Mouse (Mus musculus): ENCODE results near the gene Tax1bp1. TPM values are rescaled to one million over a fixed set of nuclear protein-coding genes. Genes with fewer than 3 reads are reported as not detected.

Gene Tax1bp1
- total and polyA plus RNA-seq, 2 experiments from 2014 or later, result 60.5 to 183 TPM

DNA sequence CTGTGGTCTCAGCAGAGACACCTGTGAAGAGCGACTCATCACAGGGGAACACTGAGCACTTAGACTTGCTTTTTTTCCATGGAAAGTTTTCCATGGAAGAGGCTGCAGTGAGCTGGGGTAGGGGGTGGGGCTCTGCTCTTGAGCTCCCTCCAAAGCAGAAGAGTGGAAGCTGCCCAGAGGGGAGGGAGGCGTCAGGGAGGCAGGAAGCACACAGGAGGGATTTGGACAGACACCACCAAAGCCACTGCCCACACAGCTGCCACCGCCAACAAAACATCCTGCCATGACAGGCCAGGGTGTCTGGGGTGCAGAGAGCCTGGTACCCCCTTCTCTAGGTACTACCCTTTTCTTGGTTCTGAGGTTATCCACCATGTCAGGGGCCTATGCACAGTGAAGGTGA is 61.8 kb downstream of the Tax1bp1 start:
- H3K9ac ChIP-seq (replicated peaks; ENCODE audit: low read length), result no peak overlapping the region
- no peak overlapping the region for H3K27ac ChIP-seq
- H3K4me1 ChIP-seq (ENCODE audit: insufficient read depth, low read length), result no peaks in the 10 kb centered on the region
- WGBS, result 81% methylated on average over 3 of the region's 3 CpGs
- no peak for DNase-seq (ENCODE audit: low spot score)
- no peaks in the 10 kb centered on the region for H3K27me3 ChIP-seq (ENCODE audit: insufficient read depth, low read length)
- H3K4me3 ChIP-seq (ENCODE audit: low read length), result no peak overlapping the region
- H3K36me3 ChIP-seq (ENCODE audit: insufficient read depth, low read length), result peaks cover 5% of the 10 kb centered on the region
- no peak for TF ChIP-seq CTCF (IDR thresholded peaks at IDR 0.05; ENCODE audit: low read depth)
- ATAC-seq, result no peak
- H3K4me2 ChIP-seq (ENCODE audit: low read depth, low read length), result no peak overlapping the region
- H3K9me3 ChIP-seq (ENCODE audit: low read length), result no peaks in the 10 kb centered on the region

DNA sequence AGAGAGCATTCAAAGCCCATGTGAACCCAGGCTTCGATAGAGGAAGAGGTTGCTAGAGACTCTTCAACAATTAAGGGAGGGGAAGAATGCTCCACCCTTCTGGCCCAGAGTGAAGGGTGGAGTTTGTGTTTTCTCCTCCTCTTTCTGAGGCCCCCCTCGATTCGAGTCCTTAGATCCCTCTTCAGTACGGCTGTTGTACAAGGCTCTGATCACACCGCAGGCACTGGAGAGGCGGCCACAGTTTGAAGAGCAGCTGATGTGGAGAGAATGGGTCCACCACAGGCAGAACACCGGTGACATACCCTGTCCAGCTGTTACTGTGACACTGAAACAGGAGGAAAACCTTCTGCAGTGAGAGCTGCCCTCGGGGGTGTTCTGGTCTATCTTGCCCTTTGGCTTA is 62.4 kb downstream of the Tax1bp1 start:
- Histone ChIP-seq H3K36me3 (ENCODE audit: insufficient read depth, low read length) (no peaks in the 10 kb centered on the region; the same call in 1 of the 2 replicates), H3K27me3 (ENCODE audit: insufficient read depth, low read length) (no peaks in the 10 kb centered on the region), H3K9ac (replicated peaks; ENCODE audit: low read length) (no peak overlapping the region), H3K4me1 (ENCODE audit: insufficient read depth, low read length) (no peaks in the 10 kb centered on the region), H3K4me3 (ENCODE audit: low read length) (no peak overlapping the region), H3K27ac (no peak overlapping the region), H3K9me3 (ENCODE audit: low read length) (no peaks in the 10 kb centered on the region), H3K4me2 (ENCODE audit: low read depth, low read length) (no peak overlapping the region)
- TF ChIP-seq CTCF (IDR thresholded peaks at IDR 0.05; ENCODE audit: low read depth), result no peak
- DNase-seq (ENCODE audit: low spot score) (no peak), ATAC-seq (no peak)
- WGBS, result 85% methylated on average over 8 of the region's 8 CpGs

DNA sequence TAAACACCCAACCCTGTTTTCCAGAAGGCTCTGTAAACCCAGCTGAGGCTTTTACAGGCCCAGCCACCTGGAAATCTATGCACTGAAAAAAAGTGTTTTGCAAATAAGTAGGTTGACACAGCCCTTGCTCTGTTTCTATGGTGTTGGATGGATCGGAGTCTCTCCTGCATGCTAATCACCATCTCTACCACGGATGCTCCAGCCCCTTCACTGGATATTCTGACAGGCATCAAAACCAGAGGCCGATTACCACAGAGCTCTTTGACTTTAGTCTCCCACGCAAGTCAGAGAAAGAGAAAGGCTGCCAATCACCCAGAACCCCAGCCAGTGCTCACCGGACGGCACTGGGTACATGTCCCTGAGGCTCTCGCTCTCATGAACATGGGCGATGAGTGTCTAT is 63.5 kb downstream of the Tax1bp1 start:
- TF ChIP-seq CTCF (IDR thresholded peaks at IDR 0.05; ENCODE audit: low read depth), result no peak
- H3K4me1 ChIP-seq (ENCODE audit: insufficient read depth, low read length), result no peaks in the 10 kb centered on the region
- H3K9me3 ChIP-seq (ENCODE audit: low read length), result no peaks in the 10 kb centered on the region
- H3K9ac ChIP-seq (replicated peaks; ENCODE audit: low read length), result no peak overlapping the region
- 58% methylated on average over 8 of the region's 8 CpGs for WGBS
- no peaks in the 10 kb centered on the region for H3K27me3 ChIP-seq (ENCODE audit: insufficient read depth, low read length)
- DNase-seq (ENCODE audit: low spot score), result no peak
- no peaks in the 10 kb centered on the region; the same call in 1 of the 2 replicates for H3K36me3 ChIP-seq (ENCODE audit: insufficient read depth, low read length)
- peak; percentile 19; the same call in 1 of the 2 replicates for ATAC-seq
- no peak overlapping the region for H3K4me3 ChIP-seq (ENCODE audit: low read length)
- no peak overlapping the region for H3K27ac ChIP-seq
- no peak overlapping the region for H3K4me2 ChIP-seq (ENCODE audit: low read depth, low read length)

DNA sequence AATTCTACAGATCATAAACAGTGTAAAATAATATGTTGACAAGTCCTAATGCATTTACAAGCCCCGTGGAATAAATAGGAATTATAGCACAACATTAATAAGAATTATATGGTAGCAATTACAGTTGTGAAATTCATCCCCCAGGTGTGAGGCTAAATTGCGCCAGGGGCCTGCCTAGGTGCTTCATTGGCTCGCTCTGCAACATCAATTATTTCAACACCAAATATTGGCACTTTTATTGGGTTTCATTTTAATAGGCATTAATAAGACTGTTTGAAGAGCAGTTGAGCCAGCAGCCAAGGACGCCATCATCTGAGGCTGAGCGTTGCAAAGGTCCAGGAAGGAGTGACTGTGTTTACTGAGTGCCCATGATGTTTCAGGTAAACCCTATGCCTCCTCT is 65.0 kb downstream of the Tax1bp1 start:
- Histone ChIP-seq H3K9me3 (ENCODE audit: low read length) (no peaks in the 10 kb centered on the region), H3K9ac (replicated peaks; ENCODE audit: low read length) (no peak overlapping the region), H3K4me1 (ENCODE audit: insufficient read depth, low read length) (no peaks in the 10 kb centered on the region), H3K4me3 (ENCODE audit: low read length) (no peak overlapping the region), H3K4me2 (ENCODE audit: low read depth, low read length) (no peak overlapping the region), H3K27ac (no peak overlapping the region), H3K27me3 (ENCODE audit: insufficient read depth, low read length) (no peaks in the 10 kb centered on the region), H3K36me3 (ENCODE audit: insufficient read depth, low read length) (no peaks in the 10 kb centered on the region; the same call in 1 of the 2 replicates)
- TF ChIP-seq CTCF (IDR thresholded peaks at IDR 0.05; ENCODE audit: low read depth), result no peak
- no peak for DNase-seq (ENCODE audit: low spot score)
- 92% methylated on average over 5 of the region's 5 CpGs for WGBS
- ATAC-seq, result no peak

DNA sequence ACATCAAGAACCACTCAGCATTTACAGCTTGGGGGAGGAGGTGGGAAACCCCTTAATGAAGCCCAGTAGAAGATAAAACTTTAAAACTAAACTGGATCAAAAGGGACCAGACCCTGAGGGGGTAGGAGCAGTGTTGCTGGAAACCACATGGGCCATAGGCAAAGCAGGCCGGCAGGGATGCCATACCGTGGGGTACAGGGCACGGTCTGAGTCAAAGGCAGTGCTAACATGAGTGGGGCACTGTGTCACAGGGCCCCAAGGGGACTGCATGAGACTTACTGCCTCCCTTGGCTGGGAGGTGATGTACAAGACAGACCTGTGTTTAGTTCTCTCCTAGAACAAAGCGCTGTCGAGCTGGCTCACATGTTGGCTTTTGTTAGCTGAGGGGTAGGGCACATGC is 66.0 kb downstream of the Tax1bp1 start:
- no peak overlapping the region for H3K4me2 ChIP-seq (ENCODE audit: low read depth, low read length)
- H3K4me1 ChIP-seq (ENCODE audit: insufficient read depth, low read length), result no peaks in the 10 kb centered on the region
- no peaks in the 10 kb centered on the region for H3K9me3 ChIP-seq (ENCODE audit: low read length)
- WGBS, result 83% methylated on average over 5 of the region's 5 CpGs
- DNase-seq (ENCODE audit: low spot score), result no peak
- no peak overlapping the region for H3K9ac ChIP-seq (replicated peaks; ENCODE audit: low read length)
- no peak for ATAC-seq
- no peaks in the 10 kb centered on the region; the same call in 1 of the 2 replicates for H3K36me3 ChIP-seq (ENCODE audit: insufficient read depth, low read length)
- H3K27ac ChIP-seq, result no peak overlapping the region
- TF ChIP-seq CTCF (IDR thresholded peaks at IDR 0.05; ENCODE audit: low read depth), result no peak
- no peaks in the 10 kb centered on the region for H3K27me3 ChIP-seq (ENCODE audit: insufficient read depth, low read length)
- no peak overlapping the region for H3K4me3 ChIP-seq (ENCODE audit: low read length)

DNA sequence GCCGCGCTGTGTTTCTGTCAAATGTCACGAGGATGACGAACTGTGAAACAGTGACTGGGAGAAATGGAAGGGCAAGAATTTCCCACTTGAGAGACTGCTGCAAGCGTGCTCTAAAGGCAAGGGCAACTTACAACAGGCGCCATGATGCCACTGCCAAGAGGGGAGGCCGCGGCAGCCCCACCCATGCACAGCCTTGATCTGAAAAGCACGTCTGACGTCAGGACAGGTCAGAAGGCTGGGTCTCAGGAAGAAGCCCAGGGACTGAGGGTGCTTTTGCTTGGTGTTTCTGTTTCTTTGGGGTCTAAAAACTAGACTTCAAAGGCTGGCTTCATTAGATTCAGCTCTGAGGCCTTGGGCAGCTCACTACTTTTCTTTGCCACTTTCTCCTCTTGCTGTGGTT is 76.8 kb downstream of the Tax1bp1 start:
- no peak for DNase-seq (ENCODE audit: low spot score)
- WGBS, result 79% methylated on average over 10 of the region's 10 CpGs
- Histone ChIP-seq H3K36me3 (ENCODE audit: insufficient read depth, low read length) (no peaks in the 10 kb centered on the region), H3K27ac (no peak overlapping the region), H3K27me3 (ENCODE audit: insufficient read depth, low read length) (no peaks in the 10 kb centered on the region), H3K9ac (replicated peaks; ENCODE audit: low read length) (no peak overlapping the region), H3K4me2 (ENCODE audit: low read depth, low read length) (no peak overlapping the region), H3K9me3 (ENCODE audit: low read length) (no peaks in the 10 kb centered on the region), H3K4me1 (ENCODE audit: insufficient read depth, low read length) (peaks cover 12% of the 10 kb centered on the region), H3K4me3 (ENCODE audit: low read length) (no peak overlapping the region)
- TF ChIP-seq CTCF (IDR thresholded peaks at IDR 0.05; ENCODE audit: low read depth), result no peak
- no peak for ATAC-seq

DNA sequence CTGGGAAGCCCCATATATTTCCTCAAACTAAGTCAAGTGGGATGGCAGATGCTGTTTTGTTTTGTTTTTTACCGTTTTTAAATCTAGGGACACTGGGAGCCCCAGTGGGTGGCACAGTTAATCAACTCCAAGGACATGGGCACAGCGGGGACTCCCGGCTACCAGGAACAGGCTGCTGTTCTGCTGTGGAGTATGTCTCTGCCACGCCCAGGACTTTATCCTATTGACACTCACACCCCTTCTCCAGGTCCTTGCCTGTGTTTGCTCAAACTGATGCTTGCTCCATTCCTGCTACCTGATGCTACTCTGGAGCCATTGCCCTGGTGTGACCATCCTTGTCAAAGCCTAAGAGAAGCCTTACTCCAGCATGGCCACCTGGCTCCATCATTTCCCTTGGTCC is 77.3 kb downstream of the Tax1bp1 start:
- DNase-seq (ENCODE audit: low spot score), result no peak

More for the DNA sequence above, 77.3 kb downstream of the Tax1bp1 start:
- Histone ChIP-seq H3K27me3 (ENCODE audit: insufficient read depth, low read length) (no peaks in the 10 kb centered on the region), H3K4me3 (ENCODE audit: low read length) (no peak overlapping the region), H3K36me3 (ENCODE audit: insufficient read depth, low read length) (no peaks in the 10 kb centered on the region), H3K27ac (no peak overlapping the region), H3K4me1 (ENCODE audit: insufficient read depth, low read length) (peaks cover 17% of the 10 kb centered on the region), H3K9me3 (ENCODE audit: low read length) (no peaks in the 10 kb centered on the region), H3K9ac (replicated peaks; ENCODE audit: low read length) (no peak overlapping the region), H3K4me2 (ENCODE audit: low read depth, low read length) (no peak overlapping the region)
- ATAC-seq, result no peak
- 67% methylated on average over 4 of the region's 4 CpGs for WGBS
- TF ChIP-seq CTCF (IDR thresholded peaks at IDR 0.05; ENCODE audit: low read depth), result no peak

All from hindbrain, postnatal 0 days (tissue).